Comparison of ENCODE assay signal across 12 mouse cellular contexts in genomic region chr19:43921410-43921809, GRCm38 (mm10). TPM values are rescaled to one million over a fixed set of nuclear protein-coding genes. Genes with fewer than 3 reads are reported as not detected.
DNase-seq lines count a peak whose midpoint lies in the region; ATAC-seq and TF ChIP-seq lines count a peak whose summit lies in the region.
"Had no signal": no experiment of that assay in that cellular context is flagged by ENCODE, and none has a peak within 500 bp of the region (broad histone marks: within the 10 kb centered on the region; RNA-seq: fewer than 3 reads in every experiment).

No protein-coding gene starts in this region.

- H3K9me3 ChIP-seq in heart, embryonic 10.5 days, result no peaks in the 10 kb centered on the region
- no peaks in the 10 kb centered on the region for H3K9me3 ChIP-seq in limb, embryonic 14.5 days (ENCODE audit: control insufficient read depth, low read length)
- H3K9me3 ChIP-seq: midbrain, embryonic 13.5 days; neural tube, embryonic 15.5 days had no signal

- no peak for DNase-seq in heart, embryonic 10.5 days (ENCODE audit: low spot score)
- DNase-seq in heart, postnatal 36 days, result no peak
- DNase-seq in testis, postnatal 10 days (ENCODE audit: low spot score), result no peak
- DNase-seq in limb, embryonic 14.5 days (ENCODE audit: low spot score), result no peak
- DNase-seq in adrenal gland, postnatal 14 days, result no peak
- no peak for DNase-seq in urinary bladder, postnatal 10 days (ENCODE audit: low spot score)
- DNase-seq: B cell, adult 2 months had no signal

- H3K36me3 ChIP-seq in heart, embryonic 10.5 days, result peaks cover 11% of the 10 kb centered on the region; the same call in 1 of the 2 replicates
- no peaks in the 10 kb centered on the region for H3K36me3 ChIP-seq in testis, adult 2 months (ENCODE audit: control insufficient read depth, insufficient read depth, low read length)
- no peaks in the 10 kb centered on the region; the same call in 1 of the 2 replicates for H3K36me3 ChIP-seq in limb, embryonic 14.5 days (ENCODE audit: control insufficient read depth, insufficient read depth, low read length)
- 0 out of 2 replicates have a peak, but pooled peaks cover 2% of the 10 kb centered on the region for H3K36me3 ChIP-seq in small intestine, adult 2 months (ENCODE audit: control insufficient read depth, insufficient read depth, low read length)
- H3K36me3 ChIP-seq: midbrain, embryonic 13.5 days had no signal

- H3K27me3 ChIP-seq in heart, embryonic 10.5 days (ENCODE audit: insufficient read depth, poor library complexity, severe bottlenecking), result no peaks in the 10 kb centered on the region
- no peaks in the 10 kb centered on the region for H3K27me3 ChIP-seq in testis, adult 2 months (ENCODE audit: control insufficient read depth, insufficient read depth, low read length)
- no peaks in the 10 kb centered on the region for H3K27me3 ChIP-seq in limb, embryonic 14.5 days (ENCODE audit: control insufficient read depth, insufficient read depth, low read length)
- H3K27me3 ChIP-seq in small intestine, adult 2 months (ENCODE audit: control insufficient read depth, insufficient read depth, low read length), result no peaks in the 10 kb centered on the region
- H3K27me3 ChIP-seq: neural tube, embryonic 15.5 days had no signal

- ATAC-seq in limb, embryonic 14.5 days (ENCODE audit: low FRiP score, low read depth), result no peak
- ATAC-seq: hindbrain, embryonic 16.5 days; midbrain, embryonic 13.5 days had no signal

- H3K4me1 ChIP-seq in heart, embryonic 10.5 days, result peaks cover 51% of the 10 kb centered on the region
- H3K4me1 ChIP-seq in testis, adult 2 months (ENCODE audit: control insufficient read depth, insufficient read depth, low read length), result peaks cover 16% of the 10 kb centered on the region
- peaks cover 23% of the 10 kb centered on the region for H3K4me1 ChIP-seq in limb, embryonic 14.5 days (ENCODE audit: control insufficient read depth, insufficient read depth, low read length)
- H3K4me1 ChIP-seq in small intestine, adult 2 months (ENCODE audit: control insufficient read depth, insufficient read depth, insufficient read length, low read length), result peaks cover 24% of the 10 kb centered on the region

- no peak for TF ChIP-seq CTCF in testis, adult 2 months (IDR thresholded peaks at IDR 0.05; ENCODE audit: control insufficient read depth, insufficient read depth, insufficient replicate concordance, low read depth, low read length)
- no peak for TF ChIP-seq CTCF in small intestine, adult 2 months (IDR thresholded peaks at IDR 0.05; ENCODE audit: extremely low read depth, insufficient read length, insufficient replicate concordance, low read depth, low read length)

- no peak overlapping the region for H3K9ac ChIP-seq in limb, embryonic 14.5 days (ENCODE audit: low read depth, low read length, severe bottlenecking)
- H3K9ac ChIP-seq: midbrain, embryonic 13.5 days; neural tube, embryonic 15.5 days had no signal

- peak overlapping the region; percentile 28; the same call in 1 of the 2 replicates for H3K4me2 ChIP-seq in limb, embryonic 14.5 days (replicated peaks; ENCODE audit: low read depth, low read length, severe bottlenecking)

- no peak overlapping the region for H3K27ac ChIP-seq in heart, embryonic 10.5 days
- H3K27ac ChIP-seq in testis, adult 2 months (ENCODE audit: control insufficient read depth, insufficient read depth, low read depth, low read length), result peak overlapping the region; percentile 50
- H3K27ac ChIP-seq in limb, embryonic 14.5 days (replicated peaks; ENCODE audit: low read depth, low read length), result no peak overlapping the region
- H3K27ac ChIP-seq in small intestine, adult 2 months (ENCODE audit: insufficient read depth, low read depth, low read length), result peak overlapping the region; percentile 56; the same call in 1 of the 2 replicates
- H3K27ac ChIP-seq: midbrain, embryonic 13.5 days; neural tube, embryonic 15.5 days had no signal

- 43% methylated on average over 13 of the region's 13 CpGs for WGBS in heart, embryonic 10.5 days
- WGBS in limb, embryonic 14.5 days, result 38% methylated on average over 13 of the region's 13 CpGs
- WGBS in small intestine, adult 2 months, result 20% methylated on average over 13 of the region's 13 CpGs

- no peak for TF ChIP-seq POLR2A in testis, adult 2 months (IDR thresholded peaks at IDR 0.05; ENCODE audit: control insufficient read depth, low read depth, low read length)
- TF ChIP-seq POLR2A in limb, embryonic 14.5 days (IDR thresholded peaks at IDR 0.05; ENCODE audit: borderline replicate concordance, extremely low read depth, insufficient read depth, insufficient read length), result no peak
- TF ChIP-seq POLR2A in small intestine, adult 2 months (IDR thresholded peaks at IDR 0.05; ENCODE audit: low read depth, low read length), result no peak

- intact Hi-C loops in heart, postnatal 36 days (cut with DNase I), result loop anchor here (2.0 kb wide), 1 partner anchor 17 kb away; no protein-coding TSS in a partner anchor

- H3K4me3 ChIP-seq in heart, embryonic 10.5 days, result peak overlapping the region; percentile 52; the same call in 1 of the 2 replicates
- H3K4me3 ChIP-seq in testis, adult 2 months (ENCODE audit: control insufficient read depth, low read depth, low read length), result peak overlapping the region; percentile 52
- H3K4me3 ChIP-seq in limb, embryonic 14.5 days (replicated peaks; ENCODE audit: low read length), result no peak overlapping the region
- H3K4me3 ChIP-seq in small intestine, adult 2 months (ENCODE audit: low read depth, low read length), result peak overlapping the region; percentile 19
- H3K4me3 ChIP-seq: midbrain, embryonic 13.5 days; neural tube, embryonic 15.5 days had no signal

RNA-seq across cellular contexts. Expression of gene Dnmbp, which starts 18.6 kb away (rescaled TPM):
- 11.9 and 15.1 TPM in 2 replicates for polyA plus RNA-seq in heart, embryonic 10.5 days (2016; fragmentation: Nextera tagmentation; extraction: Ambion mirVana)
- 1 to 10 TPM; 9.0 to 9.7 TPM for total RNA-seq in heart, postnatal 36 days (2021)
- 10.0 and 10.7 TPM in 2 replicates for polyA plus RNA-seq in testis, adult 2 months (2012; rRNA removed)
- polyA plus RNA-seq in limb, embryonic 14.5 days (2012; rRNA removed), result 33.0 and 39.7 TPM in 2 replicates
- 23.3 and 26.1 TPM in 2 replicates for polyA plus RNA-seq in limb, embryonic 14.5 days (2014; fragmentation: Nextera tagmentation; extraction: Ambion mirVana)
- 19.4 and 53.4 TPM in 2 replicates for polyA plus RNA-seq in small intestine, adult 2 months (2012; rRNA removed)
- total RNA-seq in adrenal gland, postnatal 14 days (2021), result 14.0 and 15.8 TPM in 2 replicates

Comparison
In these comparisons a context has a peak if more than half of its experiments do, and no peak if none do; other contexts are left out.
1. H3K27ac ChIP-seq: peak in testis, adult 2 months (single experiment) and small intestine, adult 2 months (single experiment); none in heart, embryonic 10.5 days (single experiment) and limb, embryonic 14.5 days (single experiment).